Mouse (Mus musculus) lung, embryonic 14.5 days (tissue): ENCODE measurements around the gene Lpar3. TPM values are rescaled to one million over a fixed set of nuclear protein-coding genes. Genes with fewer than 3 reads are reported as not detected.

ENCODE experiments used
- ATAC-seq: fragments of 200-750 bp; cut with Nextera tagmentation; 2 replicates; pipeline ENCODE4 v1.8.0; 2017; ENCODE audit warnings: mild to moderate bottlenecking, moderate TSS enrichment, moderate library complexity; ENCODE audit not compliant: insufficient read depth
- DNase-seq: peaks from one replicate; pipeline ENCODE4 v3.0.0-alpha.2; 2015
- H3K27ac ChIP-seq: fragments of 300-500 bp; sonication (generic); 2 replicates; pipeline ENCODE4 v1.5.1; 2014; ENCODE audit warnings: low read depth, mild to moderate bottlenecking, moderate library complexity
- H3K27me3 ChIP-seq: fragments of 300-500 bp; sonication (generic); 2 replicates; pipeline ENCODE4 v1.6.1; 2014; ENCODE audit warnings: low read length, control low read depth; ENCODE audit not compliant: insufficient read depth
- H3K36me3 ChIP-seq: fragments of 300-500 bp; sonication (generic); 2 replicates; pipeline ENCODE4 v1.6.1; 2014; ENCODE audit warnings: control low read depth; ENCODE audit not compliant: insufficient read depth
- H3K4me1 ChIP-seq: fragments of 300-500 bp; sonication (generic); 2 replicates; pipeline ENCODE4 v1.6.1; 2014; ENCODE audit warnings: antibody characterized with exemption, control low read depth; ENCODE audit not compliant: insufficient read depth
- H3K4me2 ChIP-seq: fragments of 300-500 bp; sonication (generic); 2 replicates; pipeline ENCODE4 v1.6.1; 2014; ENCODE audit warnings: mild to moderate bottlenecking
- H3K4me3 ChIP-seq: fragments of 300-500 bp; sonication (generic); 2 replicates; pipeline ENCODE4 v1.5.1; 2014; ENCODE audit warnings: low read depth, low read length
- H3K9ac ChIP-seq: fragments of 300-500 bp; sonication (generic); 2 replicates; pipeline ENCODE4 v1.6.1; 2014
- H3K9me3 ChIP-seq: fragments of 300-500 bp; sonication (generic); 2 replicates; pipeline ENCODE4 v1.6.1; 2016; ENCODE audit warnings: low read depth, low read length, control low read depth
- CTCF ChIP-seq: IDR thresholded peaks from 2 replicates; pipeline ENCODE4 v1.5.1; 2016; ENCODE audit warnings: antibody characterized with exemption, low read depth
- WGBS: fragments of 180-500 bp; shearing (Covaris S2); extraction: QIAGEN DNeasy Blood & Tissue Kit; methylation state at CpG from one replicate; pipeline ENCODE4 v1.1.7; 2014; 5-methylcytosine and 5-hydroxymethylcytosine counted together
- polyA plus RNA-seq: library from polyadenylated mRNA; unstranded; fragments of >200 nt; fragmentation: Nextera tagmentation; extraction: Ambion mirVana; gene quantifications from 2 replicates; pipeline ENCODE4 v1.2.1, GENCODE M21; 2014

Gene Lpar3
- polyA plus RNA-seq, 1 experiment from 2014 or later, result 1.9 TPM

GRCm38 (mm10) chr3:146333270-146333669, 112.5 kb downstream of the Lpar3 start:
- no peak overlapping the region for H3K27ac ChIP-seq
- H3K4me2 ChIP-seq, result no peak overlapping the region
- no peaks in the 10 kb centered on the region; the same call in 1 of the 2 replicates for H3K4me1 ChIP-seq
- WGBS, result 70% methylated on average over 3 of the region's 3 CpGs
- H3K9ac ChIP-seq, result no peak overlapping the region
- H3K4me3 ChIP-seq, result no peak overlapping the region
- no peak for TF ChIP-seq CTCF
- H3K27me3 ChIP-seq, result no peaks in the 10 kb centered on the region
- no peaks in the 10 kb centered on the region for H3K9me3 ChIP-seq
- no peak for ATAC-seq
- DNase-seq, result no peak
- no peaks in the 10 kb centered on the region for H3K36me3 ChIP-seq

- TF ChIP-seq CTCF, result no peak
- no peak for DNase-seq
- no peaks in the 10 kb centered on the region for H3K27me3 ChIP-seq
- H3K4me3 ChIP-seq, result no peak overlapping the region
- no peaks in the 10 kb centered on the region; the same call in 1 of the 2 replicates for H3K4me1 ChIP-seq
- ATAC-seq, result no peak
- H3K27ac ChIP-seq, result no peak overlapping the region
- H3K9ac ChIP-seq, result no peak overlapping the region
- WGBS, result 62% methylated on average over 7 of the region's 7 CpGs
- no peaks in the 10 kb centered on the region for H3K36me3 ChIP-seq
- H3K4me2 ChIP-seq, result no peak overlapping the region
- no peaks in the 10 kb centered on the region for H3K9me3 ChIP-seq
Observed at GRCm38 (mm10) chr3:146334070-146334469, 113.3 kb downstream of the Lpar3 start.

Other genes with a start within 250 kb of the Lpar3 start
- gene Syde2, start 233.1 kb upstream of the Lpar3 start, polyA plus RNA-seq, result 2.5 and 3.2 TPM in 2 replicates
- 0.12 TPM in 1 of 2 replicates, not detected in the other for gene Wdr63, start 112.8 kb upstream of the Lpar3 start, polyA plus RNA-seq
- gene Mcoln3, start 103.5 kb upstream of the Lpar3 start, polyA plus RNA-seq, result 0.61 and 1.0 TPM in 2 replicates
- gene Mcoln2, start 71.1 kb upstream of the Lpar3 start, polyA plus RNA-seq, result 0.32 and 0.33 TPM in 2 replicates
- 29.3 and 30.5 TPM in 2 replicates for gene Ssx2ip, start 183.7 kb downstream of the Lpar3 start, polyA plus RNA-seq
- 8.9 and 10.4 TPM in 2 replicates for gene Ctbs, start 228.8 kb downstream of the Lpar3 start, polyA plus RNA-seq